Mouse (Mus musculus) hindbrain, embryonic 16.5 days (tissue): Measurements from ENCODE around the gene Mylk. TPM values are rescaled to one million over a fixed set of nuclear protein-coding genes. Genes with fewer than 3 reads are reported as not detected.

Experiments used
- ATAC-seq: fragments of 200-750 bp; cut with Nextera tagmentation; 2 replicates; pipeline ENCODE4 v1.8.0; 2017; ENCODE audit warnings: moderate TSS enrichment, moderate library complexity
- H3K27ac ChIP-seq: fragments of 300-500 bp; sonication (generic); 2 replicates; pipeline ENCODE4 v1.5.1; 2014; ENCODE audit warnings: low read depth, mild to moderate bottlenecking, control low read depth, low read length, moderate library complexity
- H3K27me3 ChIP-seq: fragments of 300-500 bp; sonication (generic); replicated peaks from 2 replicates; pipeline ENCODE4 v1.6.1; 2014; ENCODE audit warnings: low read length; ENCODE audit not compliant: control insufficient read depth, insufficient read depth
- H3K36me3 ChIP-seq: fragments of 300-500 bp; sonication (generic); 2 replicates; pipeline ENCODE4 v1.6.1; 2014; ENCODE audit warnings: mild to moderate bottlenecking, low read length, moderate library complexity, mixed read lengths; ENCODE audit not compliant: control insufficient read depth, insufficient read depth
- H3K4me1 ChIP-seq: fragments of 300-500 bp; sonication (generic); 2 replicates; pipeline ENCODE4 v1.6.1; 2014; ENCODE audit warnings: low read depth, low read length; ENCODE audit not compliant: control insufficient read depth, insufficient read depth
- H3K4me2 ChIP-seq: fragments of 300-500 bp; sonication (generic); 2 replicates; pipeline ENCODE4 v1.6.1; 2014; ENCODE audit warnings: mild to moderate bottlenecking, low read length, control low read depth, moderate library complexity
- H3K4me3 ChIP-seq: fragments of 300-500 bp; sonication (generic); 2 replicates; pipeline ENCODE4 v1.5.1; 2014; ENCODE audit warnings: mild to moderate bottlenecking, low read length, control low read depth, moderate library complexity
- H3K9ac ChIP-seq: fragments of 300-500 bp; sonication (generic); 2 replicates; pipeline ENCODE4 v1.6.1; 2014; ENCODE audit warnings: low read depth, mild to moderate bottlenecking, control low read depth, low read length, moderate library complexity
- H3K9me3 ChIP-seq: fragments of 300-500 bp; sonication (generic); 2 replicates; pipeline ENCODE4 v1.6.1; 2014; ENCODE audit warnings: mild to moderate bottlenecking, low read length, moderate library complexity; ENCODE audit not compliant: control insufficient read depth
- WGBS: fragments of 180-500 bp; shearing (Covaris S2); extraction: QIAGEN DNeasy Blood & Tissue Kit; methylation state at CpG from one replicate; pipeline ENCODE4 v1.1.7; 2014; 5-methylcytosine and 5-hydroxymethylcytosine counted together
- polyA plus RNA-seq: library from polyadenylated mRNA; unstranded; fragments of >200 nt; fragmentation: Nextera tagmentation; extraction: Ambion mirVana; gene quantifications from 2 replicates; pipeline ENCODE4 v1.2.1, GENCODE M21; 2015

Mylk gene
- polyA plus RNA-seq, 1 experiment from 2014 or later = 4.6 TPM

DNA sequence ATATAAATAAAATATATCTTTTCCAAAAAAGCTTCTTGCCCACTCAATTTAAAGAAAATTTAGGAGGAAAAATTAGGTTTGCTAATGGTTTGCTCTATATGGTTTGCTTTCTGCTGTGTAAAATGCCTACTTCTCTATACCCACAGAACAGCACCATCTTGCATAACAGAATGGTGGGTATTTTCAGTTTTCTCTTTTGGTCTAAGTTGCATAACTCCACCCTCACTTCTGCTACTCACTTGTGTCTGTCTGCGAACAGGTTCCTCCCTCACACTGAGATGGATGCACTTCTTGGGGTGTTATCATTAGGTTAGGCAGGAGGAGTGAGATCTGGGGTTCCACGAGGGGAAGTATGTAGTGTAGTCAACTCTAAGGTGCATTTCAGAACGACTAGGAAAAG lies 68.6 kb downstream of the Mylk start:
- Histone ChIP-seq H3K4me1 (no peaks in the 10 kb centered on the region), H3K36me3 (no peaks in the 10 kb centered on the region), H3K9me3 (no peaks in the 10 kb centered on the region), H3K4me2 (no peak overlapping the region), H3K27ac (no peak overlapping the region), H3K4me3 (no peak overlapping the region), H3K27me3 (no peaks in the 10 kb centered on the region), H3K9ac (no peak overlapping the region)
- 85% methylated on average over 3 of the region's 3 CpGs for WGBS
- no peak for ATAC-seq

- Histone ChIP-seq H3K27me3 (no peaks in the 10 kb centered on the region), H3K9me3 (no peaks in the 10 kb centered on the region), H3K9ac (no peak overlapping the region), H3K4me1 (no peaks in the 10 kb centered on the region), H3K36me3 (no peaks in the 10 kb centered on the region), H3K27ac (no peak overlapping the region), H3K4me2 (no peak overlapping the region), H3K4me3 (no peak overlapping the region)
- 89% methylated on average over 7 of the region's 7 CpGs for WGBS
- no peak for ATAC-seq
These were observed 69.6 kb downstream of the Mylk start for GRCm38 (mm10) chr16:34814612-34815011.

- no peaks in the 10 kb centered on the region for H3K4me1 ChIP-seq
- no peak overlapping the region for H3K9ac ChIP-seq
- no peaks in the 10 kb centered on the region for H3K36me3 ChIP-seq
- H3K27ac ChIP-seq = no peak overlapping the region
- H3K4me2 ChIP-seq = no peak overlapping the region
- no peak overlapping the region for H3K4me3 ChIP-seq
- no peaks in the 10 kb centered on the region for H3K9me3 ChIP-seq
- WGBS = 94% methylated on average over 7 of the region's 7 CpGs
- no peak for ATAC-seq
- H3K27me3 ChIP-seq = no peaks in the 10 kb centered on the region
These were observed 71.5 kb downstream of the Mylk start for GRCm38 (mm10) chr16:34816548-34816947.

DNA sequence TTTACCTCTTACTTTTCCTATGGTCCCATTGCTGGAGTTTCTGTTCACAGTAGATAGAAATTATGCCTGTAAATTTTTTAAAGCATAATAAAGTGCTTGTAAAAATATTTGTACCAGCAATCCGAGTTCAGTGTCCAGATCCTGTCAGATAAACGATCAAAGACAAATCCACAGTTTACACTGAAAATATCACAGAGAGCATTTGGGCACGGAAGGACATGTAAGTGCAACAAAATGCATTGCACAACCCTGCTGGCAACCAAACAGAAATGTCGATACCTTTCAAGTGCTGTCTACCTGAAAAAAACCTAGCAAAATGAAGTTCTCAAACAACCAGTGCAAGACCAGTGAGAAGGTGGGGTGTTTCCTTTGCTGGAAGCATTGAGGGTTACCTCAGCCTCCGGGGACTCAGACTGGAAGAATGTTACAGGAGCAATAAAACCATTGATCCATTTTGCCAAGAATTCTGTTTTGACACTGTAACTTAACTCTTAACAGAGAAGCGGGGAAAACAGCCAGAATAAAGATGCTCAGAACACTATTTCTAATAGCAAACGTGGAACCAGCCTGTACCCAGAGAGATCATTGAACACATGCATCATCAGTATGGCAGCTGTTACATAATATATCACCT lies 80.2 kb downstream of the Mylk start:
- no peak for ATAC-seq

DNA sequence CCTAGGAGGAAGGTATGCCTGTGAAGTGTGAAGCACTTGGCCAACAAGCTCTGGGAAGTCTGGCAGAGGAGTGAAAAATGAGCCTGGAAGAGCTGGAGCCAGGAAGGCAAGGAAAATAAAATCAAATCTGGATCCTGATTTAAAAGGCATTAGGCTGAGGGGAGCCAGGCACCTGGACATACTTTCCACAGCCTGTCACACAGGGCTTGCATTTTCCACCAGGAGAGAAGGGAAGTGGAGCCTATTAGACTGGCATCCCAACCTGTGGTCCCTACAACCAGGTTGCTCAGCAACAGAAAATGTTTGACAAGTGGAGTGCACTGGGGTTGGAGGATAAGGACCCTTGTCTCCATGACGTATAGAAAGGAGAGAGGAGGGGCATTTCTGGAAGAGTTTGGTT lies 89.5 kb downstream of the Mylk start:
- 53% methylated on average over 1 of the region's 1 CpGs for WGBS
- H3K4me2 ChIP-seq = no peak overlapping the region

More for the DNA sequence above, 80.2 kb downstream of the Mylk start:
- H3K9ac ChIP-seq = no peak overlapping the region
- no peak overlapping the region for H3K27ac ChIP-seq
- 85% methylated on average over 7 of the region's 7 CpGs for WGBS
- no peaks in the 10 kb centered on the region for H3K27me3 ChIP-seq
- no peak overlapping the region for H3K4me3 ChIP-seq
- no peaks in the 10 kb centered on the region for H3K9me3 ChIP-seq
- no peak overlapping the region for H3K4me2 ChIP-seq
- H3K4me1 ChIP-seq = no peaks in the 10 kb centered on the region
- no peaks in the 10 kb centered on the region for H3K36me3 ChIP-seq

GRCm38 (mm10) chr16:34839004-34839703 lies 94.1 kb downstream of the Mylk start:
- no peak for ATAC-seq
- Histone ChIP-seq H3K4me3 (no peak overlapping the region), H3K9ac (no peak overlapping the region), H3K4me2 (no peak overlapping the region), H3K36me3 (no peaks in the 10 kb centered on the region), H3K27me3 (no peaks in the 10 kb centered on the region), H3K9me3 (no peaks in the 10 kb centered on the region), H3K27ac (no peak overlapping the region), H3K4me1 (no peaks in the 10 kb centered on the region)
- WGBS = 66% methylated on average over 7 of the region's 7 CpGs

More for the DNA sequence above, 89.5 kb downstream of the Mylk start:
- H3K36me3 ChIP-seq = no peaks in the 10 kb centered on the region
- no peak overlapping the region for H3K4me3 ChIP-seq
- no peak overlapping the region for H3K9ac ChIP-seq
- no peak overlapping the region for H3K27ac ChIP-seq
- no peak for ATAC-seq
- H3K9me3 ChIP-seq = no peaks in the 10 kb centered on the region
- H3K4me1 ChIP-seq = no peaks in the 10 kb centered on the region
- no peaks in the 10 kb centered on the region for H3K27me3 ChIP-seq

GRCm38 (mm10) chr16:34839704-34840331 lies 94.8 kb downstream of the Mylk start:
- Histone ChIP-seq H3K4me2 (no peak overlapping the region), H3K27me3 (no peaks in the 10 kb centered on the region), H3K27ac (no peak overlapping the region), H3K4me1 (no peaks in the 10 kb centered on the region), H3K9me3 (no peaks in the 10 kb centered on the region), H3K36me3 (no peaks in the 10 kb centered on the region), H3K9ac (no peak overlapping the region), H3K4me3 (no peak overlapping the region)
- no peak for ATAC-seq
- WGBS = 78% methylated on average over 7 of the region's 7 CpGs

DNA sequence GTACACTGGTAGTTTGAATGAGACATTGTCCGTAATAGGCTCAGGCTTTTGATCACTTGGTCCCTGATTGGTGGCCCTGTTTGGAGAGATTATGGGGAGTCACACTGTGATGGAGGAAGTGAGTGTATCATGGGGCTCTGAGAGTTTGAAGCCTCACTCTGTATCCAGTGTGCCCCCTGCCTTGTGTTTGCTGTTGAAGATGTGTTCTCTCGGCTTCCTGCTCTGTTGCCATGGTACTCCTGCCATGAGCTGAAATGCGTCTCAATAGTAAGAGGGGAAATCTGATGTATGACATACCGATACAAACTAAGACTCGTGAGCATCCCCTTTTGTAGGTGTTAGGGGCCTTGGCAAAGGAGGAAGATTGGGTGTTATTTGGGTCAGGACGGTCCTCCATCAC lies 99.8 kb downstream of the Mylk start:
- WGBS = 43% methylated on average over 6 of the region's 6 CpGs
- ATAC-seq = no peak

GRCm38 (mm10) chr16:34847638-34848037 lies 102.6 kb downstream of the Mylk start:
- no peaks in the 10 kb centered on the region for H3K36me3 ChIP-seq
- no peaks in the 10 kb centered on the region for H3K4me1 ChIP-seq
- H3K9me3 ChIP-seq = no peaks in the 10 kb centered on the region
- H3K4me2 ChIP-seq = no peak overlapping the region
- no peaks in the 10 kb centered on the region for H3K27me3 ChIP-seq
- no peak overlapping the region for H3K27ac ChIP-seq
- H3K9ac ChIP-seq = no peak overlapping the region
- WGBS = 63% methylated on average over 3 of the region's 3 CpGs
- H3K4me3 ChIP-seq = no peak overlapping the region
- no peak for ATAC-seq

More for the DNA sequence above, 99.8 kb downstream of the Mylk start:
- Histone ChIP-seq H3K9me3 (no peaks in the 10 kb centered on the region), H3K4me1 (no peaks in the 10 kb centered on the region), H3K9ac (no peak overlapping the region), H3K4me3 (no peak overlapping the region), H3K27me3 (no peaks in the 10 kb centered on the region), H3K36me3 (no peaks in the 10 kb centered on the region), H3K27ac (no peak overlapping the region), H3K4me2 (no peak overlapping the region)
